Mouse (Mus musculus): ENCODE measurements around the gene Pnma1. TPM values are rescaled to one million over a fixed set of nuclear protein-coding genes. Genes with fewer than 3 reads are reported as not detected.

The Pnma1 gene
- polyA plus RNA-seq, 1 experiment, result 0.46 TPM

DNA sequence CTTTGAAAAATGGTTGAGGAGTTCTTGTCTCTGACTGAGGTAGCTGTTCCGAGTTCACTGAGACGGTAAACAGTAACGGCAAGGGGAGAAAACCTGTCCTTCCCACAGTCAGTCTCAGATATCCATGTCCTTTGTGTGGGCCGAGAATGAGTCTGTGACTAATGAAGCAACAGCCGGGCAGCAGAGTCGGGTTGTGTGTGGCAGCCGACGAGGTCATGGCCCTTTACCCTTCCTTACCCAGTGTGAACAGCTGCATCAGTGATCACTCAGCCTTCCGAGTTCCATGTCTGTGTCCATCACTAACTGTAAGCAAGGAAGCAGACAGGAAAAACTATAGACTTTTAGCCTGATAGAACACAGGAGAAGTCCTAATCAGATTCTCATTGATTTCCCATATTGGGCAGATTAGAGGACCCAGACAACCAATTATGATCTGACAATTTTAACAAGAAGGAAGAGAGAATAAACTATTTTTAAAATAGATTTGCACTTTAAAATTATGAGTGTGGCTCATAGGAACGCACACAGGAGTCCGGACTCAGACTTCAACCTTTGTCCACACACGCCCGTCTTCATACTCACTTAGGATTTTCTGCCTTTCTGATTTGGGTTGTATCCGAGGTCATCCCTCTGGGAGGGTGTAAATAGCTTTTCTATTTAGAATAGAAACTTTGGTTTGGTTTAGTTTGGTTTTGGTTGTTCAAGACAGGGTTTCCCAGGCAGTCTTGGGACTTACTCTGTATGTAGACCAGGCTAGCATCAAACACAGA lies 5.8 kb downstream of the Pnma1 start:
- Histone ChIP-seq H3K79me2 (ENCODE audit: control insufficient read depth, insufficient read depth) (no peaks in the 10 kb centered on the region), H3ac (ENCODE audit: control insufficient read depth, insufficient read length) (no peak overlapping the region), H3K36me3 (ENCODE audit: control insufficient read depth, insufficient read depth) (peaks cover 5% of the 10 kb centered on the region), H3K4me2 (ENCODE audit: low read depth) (peak overlapping the region; percentile 80), H3K27me3 (ENCODE audit: control insufficient read depth, insufficient read depth, insufficient read length) (no peaks in the 10 kb centered on the region), H3K4me3 (no peak overlapping the region)
- no peak for TF ChIP-seq SRF (IDR thresholded peaks at IDR 0.05; ENCODE audit: control insufficient read depth, insufficient read length, low read depth)
- no peak for TF ChIP-seq REST (IDR thresholded peaks at IDR 0.05; ENCODE audit: insufficient read depth, insufficient read length)
- TF ChIP-seq CEBPB (IDR thresholded peaks at IDR 0.05; ENCODE audit: insufficient read depth, poor library complexity, severe bottlenecking), result no peak
- TF ChIP-seq MYOG (IDR thresholded peaks at IDR 0.05; ENCODE audit: control insufficient read depth in 1 of 3, insufficient read depth in 1 of 3, insufficient read length in 2 of 3, low read depth in 2 of 3), result peak; percentile 94 to 99 (median 94)
- no peak for TF ChIP-seq POLR2AphosphoS2 (IDR thresholded peaks at IDR 0.05; ENCODE audit: insufficient read length, low read depth)
- TF ChIP-seq TCF3 (IDR thresholded peaks at IDR 0.05; ENCODE audit: insufficient read length, low read depth), result peak; percentile 81
- no peak for TF ChIP-seq E2F4 (IDR thresholded peaks at IDR 0.05; ENCODE audit: insufficient read depth)
- TF ChIP-seq USF1 (IDR thresholded peaks at IDR 0.05; ENCODE audit: low read depth), result no peak
- no peak for TF ChIP-seq MAX (IDR thresholded peaks at IDR 0.05; ENCODE audit: low read depth)
- TF ChIP-seq MYOD1 (IDR thresholded peaks at IDR 0.05; ENCODE audit: control insufficient read depth in 1 of 3, insufficient read length in 2 of 3, low read depth in 2 of 3), result peak; percentile 91 to 100 (median 98)
- no peak for TF ChIP-seq POLR2A (IDR thresholded peaks at IDR 0.05; ENCODE audit: insufficient read length, low read depth)
- peak; percentile 77 for TF ChIP-seq TCF12 (IDR thresholded peaks at IDR 0.05; ENCODE audit: insufficient read depth, poor library complexity, severe bottlenecking)

DNA sequence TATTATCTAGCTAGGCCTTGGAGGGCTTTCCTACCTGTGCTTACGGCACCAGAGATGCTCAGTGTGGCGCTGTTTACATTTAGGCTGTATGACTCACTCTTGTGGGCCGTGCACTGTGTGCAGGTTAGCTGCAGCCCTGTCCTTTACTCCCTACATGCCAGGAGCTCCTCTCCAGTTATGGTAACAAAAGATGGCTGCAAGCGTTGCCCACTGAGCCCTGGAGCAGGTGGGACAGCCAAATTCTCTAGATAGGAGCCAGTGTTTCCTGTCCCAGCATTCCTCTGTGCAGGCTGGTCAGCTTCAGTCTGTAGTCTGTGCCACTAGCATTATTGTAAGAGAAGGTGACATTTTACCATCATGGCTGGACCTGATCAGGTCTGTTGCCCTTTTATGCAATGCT lies 7.0 kb downstream of the Pnma1 start:
- H3K36me3 ChIP-seq (ENCODE audit: control insufficient read depth, insufficient read depth), result peaks cover 7% of the 10 kb centered on the region
- H3K79me2 ChIP-seq (ENCODE audit: control insufficient read depth, insufficient read depth), result no peaks in the 10 kb centered on the region
- no peak overlapping the region for H3ac ChIP-seq (ENCODE audit: control insufficient read depth, insufficient read length)
- peak overlapping the region; percentile 80 for H3K4me2 ChIP-seq (ENCODE audit: low read depth)
- no peak overlapping the region for H3K4me3 ChIP-seq
- H3K27me3 ChIP-seq (ENCODE audit: control insufficient read depth, insufficient read depth, insufficient read length), result no peaks in the 10 kb centered on the region
- TF ChIP-seq TCF3 (IDR thresholded peaks at IDR 0.05; ENCODE audit: insufficient read length, low read depth) (no peak), MYOD1 (IDR thresholded peaks at IDR 0.05; ENCODE audit: control insufficient read depth in 1 of 3, insufficient read length in 2 of 3, low read depth in 2 of 3) (no peak), POLR2AphosphoS2 (IDR thresholded peaks at IDR 0.05; ENCODE audit: insufficient read length, low read depth) (no peak), E2F4 (IDR thresholded peaks at IDR 0.05; ENCODE audit: insufficient read depth) (no peak), TCF12 (IDR thresholded peaks at IDR 0.05; ENCODE audit: insufficient read depth, poor library complexity, severe bottlenecking) (no peak), POLR2A (IDR thresholded peaks at IDR 0.05; ENCODE audit: insufficient read length, low read depth) (no peak), CEBPB (IDR thresholded peaks at IDR 0.05; ENCODE audit: insufficient read depth, poor library complexity, severe bottlenecking) (no peak), USF1 (IDR thresholded peaks at IDR 0.05; ENCODE audit: low read depth) (no peak), REST (IDR thresholded peaks at IDR 0.05; ENCODE audit: insufficient read depth, insufficient read length) (no peak), SRF (IDR thresholded peaks at IDR 0.05; ENCODE audit: control insufficient read depth, insufficient read length, low read depth) (no peak), MAX (IDR thresholded peaks at IDR 0.05; ENCODE audit: low read depth) (no peak), MYOG (IDR thresholded peaks at IDR 0.05; ENCODE audit: control insufficient read depth in 1 of 3, insufficient read depth in 1 of 3, insufficient read length in 2 of 3, low read depth in 2 of 3) (no peak)

DNA sequence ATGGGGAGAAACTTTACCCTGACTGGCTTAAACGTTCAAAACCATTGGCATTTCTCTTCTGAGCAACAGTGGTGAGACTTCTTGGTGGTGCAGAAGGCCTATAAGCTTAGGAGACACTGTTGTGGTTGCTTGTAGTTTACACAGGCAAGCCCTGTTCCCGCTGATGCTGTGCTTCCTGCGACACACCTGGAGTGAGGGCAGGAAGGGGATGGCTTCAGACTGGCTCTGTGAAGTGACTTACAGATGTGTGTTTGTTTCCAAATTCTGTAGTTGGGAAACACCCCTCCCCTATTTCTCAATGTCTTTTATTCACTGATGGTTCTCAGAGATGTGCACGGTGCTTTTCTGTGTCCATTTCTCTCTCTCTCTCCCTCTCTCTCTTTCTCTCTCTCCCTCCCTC lies 8.2 kb downstream of the Pnma1 start:
- no peaks in the 10 kb centered on the region for H3K27me3 ChIP-seq (ENCODE audit: control insufficient read depth, insufficient read depth, insufficient read length)
- H3K4me3 ChIP-seq, result no peak overlapping the region
- no peak for TF ChIP-seq USF1 (IDR thresholded peaks at IDR 0.05; ENCODE audit: low read depth)
- TF ChIP-seq TCF3 (IDR thresholded peaks at IDR 0.05; ENCODE audit: insufficient read length, low read depth), result no peak
- no peak for TF ChIP-seq CEBPB (IDR thresholded peaks at IDR 0.05; ENCODE audit: insufficient read depth, poor library complexity, severe bottlenecking)
- TF ChIP-seq TCF12 (IDR thresholded peaks at IDR 0.05; ENCODE audit: insufficient read depth, poor library complexity, severe bottlenecking), result no peak
- TF ChIP-seq REST (IDR thresholded peaks at IDR 0.05; ENCODE audit: insufficient read depth, insufficient read length), result no peak
- TF ChIP-seq MYOG (IDR thresholded peaks at IDR 0.05; ENCODE audit: control insufficient read depth in 1 of 3, insufficient read depth in 1 of 3, insufficient read length in 2 of 3, low read depth in 2 of 3), result no peak
- TF ChIP-seq MYOD1 (IDR thresholded peaks at IDR 0.05; ENCODE audit: control insufficient read depth in 1 of 3, insufficient read length in 2 of 3, low read depth in 2 of 3), result no peak
- TF ChIP-seq POLR2AphosphoS2 (IDR thresholded peaks at IDR 0.05; ENCODE audit: insufficient read length, low read depth), result no peak
- no peak for TF ChIP-seq MAX (IDR thresholded peaks at IDR 0.05; ENCODE audit: low read depth)
- TF ChIP-seq E2F4 (IDR thresholded peaks at IDR 0.05; ENCODE audit: insufficient read depth), result no peak
- TF ChIP-seq POLR2A (IDR thresholded peaks at IDR 0.05; ENCODE audit: insufficient read length, low read depth), result no peak
- TF ChIP-seq SRF (IDR thresholded peaks at IDR 0.05; ENCODE audit: control insufficient read depth, insufficient read length, low read depth), result no peak
- no peaks in the 10 kb centered on the region for H3K79me2 ChIP-seq (ENCODE audit: control insufficient read depth, insufficient read depth)
- H3K36me3 ChIP-seq (ENCODE audit: control insufficient read depth, insufficient read depth), result peaks cover 7% of the 10 kb centered on the region
- H3ac ChIP-seq (ENCODE audit: control insufficient read depth, insufficient read length), result no peak overlapping the region
- no peak overlapping the region for H3K4me2 ChIP-seq (ENCODE audit: low read depth)

DNA sequence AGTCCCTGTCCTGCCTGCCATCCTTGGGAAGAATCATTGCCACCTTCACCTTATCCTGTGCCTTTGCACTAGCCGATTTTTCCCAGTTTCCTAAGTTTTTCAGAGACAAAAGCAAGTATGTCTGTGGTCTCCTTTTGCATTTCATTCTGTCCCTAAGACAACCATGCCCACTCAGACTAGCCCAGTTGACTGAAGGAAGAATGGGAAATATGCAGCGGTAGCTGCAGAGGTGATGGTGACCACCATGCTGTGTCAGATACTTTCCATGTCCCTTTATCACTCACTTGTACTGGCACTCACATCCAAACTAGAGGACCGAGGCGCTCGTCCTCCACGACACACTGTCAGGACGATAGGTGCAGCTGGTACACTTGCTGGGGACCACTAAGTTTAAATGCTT lies 11.2 kb downstream of the Pnma1 start:
- H3K79me2 ChIP-seq (ENCODE audit: control insufficient read depth, insufficient read depth), result no peaks in the 10 kb centered on the region
- no peak overlapping the region for H3K4me3 ChIP-seq
- no peak overlapping the region for H3K4me2 ChIP-seq (ENCODE audit: low read depth)
- H3K27me3 ChIP-seq (ENCODE audit: control insufficient read depth, insufficient read depth, insufficient read length), result no peaks in the 10 kb centered on the region
- H3K36me3 ChIP-seq (ENCODE audit: control insufficient read depth, insufficient read depth), result peaks cover 4% of the 10 kb centered on the region
- TF ChIP-seq CEBPB (IDR thresholded peaks at IDR 0.05; ENCODE audit: insufficient read depth, poor library complexity, severe bottlenecking), result no peak
- TF ChIP-seq E2F4 (IDR thresholded peaks at IDR 0.05; ENCODE audit: insufficient read depth), result no peak
- no peak for TF ChIP-seq REST (IDR thresholded peaks at IDR 0.05; ENCODE audit: insufficient read depth, insufficient read length)
- H3ac ChIP-seq (ENCODE audit: control insufficient read depth, insufficient read length), result no peak overlapping the region
